Mouse (Mus musculus) embryonic facial prominence, embryonic 11.5 days (tissue): Measurements from ENCODE around the gene Hspa14. TPM values are rescaled to one million over a fixed set of nuclear protein-coding genes. Genes with fewer than 3 reads are reported as not detected.

Source experiments
- ATAC-seq: fragments of 200-750 bp; cut with Nextera tagmentation; replicated peaks from 2 replicates; pipeline ENCODE4 v1.8.0; 2017; ENCODE audit warnings: low read depth; ENCODE audit not compliant: insufficient number of reproducible peaks, low FRiP score, low TSS enrichment
- DNase-seq: peaks from one replicate; pipeline ENCODE4 v3.0.0-alpha.2; 2015; ENCODE audit warnings: low spot score
- H3K27ac ChIP-seq: fragments of 300-500 bp; sonication (generic); replicated peaks from 2 replicates; pipeline ENCODE4 v1.5.1; 2014; ENCODE audit warnings: mild to moderate bottlenecking, low read depth, low read length, control low read depth
- H3K27me3 ChIP-seq: fragments of 300-500 bp; sonication (generic); 2 replicates; pipeline ENCODE4 v1.6.1; 2014; ENCODE audit warnings: mild to moderate bottlenecking, low read length, moderate library complexity, mixed read lengths; ENCODE audit not compliant: control insufficient read depth, insufficient read depth
- H3K36me3 ChIP-seq: fragments of 300-500 bp; sonication (generic); replicated peaks from 2 replicates; pipeline ENCODE4 v1.6.1; 2014; ENCODE audit warnings: low read depth, mild to moderate bottlenecking, low read length, moderate library complexity, mixed read lengths; ENCODE audit not compliant: control insufficient read depth, insufficient read depth
- H3K4me1 ChIP-seq: fragments of 300-500 bp; sonication (generic); 2 replicates; pipeline ENCODE4 v1.6.1; 2014; ENCODE audit warnings: low read length, mixed read lengths; ENCODE audit not compliant: control insufficient read depth, insufficient read depth
- H3K4me2 ChIP-seq: fragments of 300-500 bp; sonication (generic); 2 replicates; pipeline ENCODE4 v1.6.1; 2014; ENCODE audit warnings: low read depth, mild to moderate bottlenecking, control low read depth, low read length, moderate library complexity
- H3K4me3 ChIP-seq: fragments of 300-500 bp; sonication (generic); 2 replicates; pipeline ENCODE4 v1.5.1; 2014; ENCODE audit warnings: low read depth, low read length, control low read depth
- H3K9ac ChIP-seq: fragments of 300-500 bp; sonication (generic); replicated peaks from 2 replicates; pipeline ENCODE4 v1.6.1; 2014; ENCODE audit warnings: mild to moderate bottlenecking, control low read depth, low read length
- H3K9me3 ChIP-seq: fragments of 300-500 bp; sonication (generic); replicated peaks from 2 replicates; pipeline ENCODE4 v1.6.1; 2016; ENCODE audit warnings: mild to moderate bottlenecking, low read length, inconsistent platforms, mixed read lengths; ENCODE audit not compliant: control insufficient read depth
- WGBS: fragments of 180-500 bp; shearing (Covaris S2); extraction: QIAGEN DNeasy Blood & Tissue Kit; methylation state at CpG from one replicate; pipeline ENCODE4 v1.1.7; 2014; 5-methylcytosine and 5-hydroxymethylcytosine counted together
- polyA plus RNA-seq: library from polyadenylated mRNA; unstranded; fragments of >200 nt; fragmentation: Nextera tagmentation; extraction: Ambion mirVana; gene quantifications from 2 replicates; pipeline ENCODE4 v1.2.1, GENCODE M21; 2014

Gene Hspa14
- polyA plus RNA-seq, 1 experiment from 2014 or later, result 125 TPM

DNA sequence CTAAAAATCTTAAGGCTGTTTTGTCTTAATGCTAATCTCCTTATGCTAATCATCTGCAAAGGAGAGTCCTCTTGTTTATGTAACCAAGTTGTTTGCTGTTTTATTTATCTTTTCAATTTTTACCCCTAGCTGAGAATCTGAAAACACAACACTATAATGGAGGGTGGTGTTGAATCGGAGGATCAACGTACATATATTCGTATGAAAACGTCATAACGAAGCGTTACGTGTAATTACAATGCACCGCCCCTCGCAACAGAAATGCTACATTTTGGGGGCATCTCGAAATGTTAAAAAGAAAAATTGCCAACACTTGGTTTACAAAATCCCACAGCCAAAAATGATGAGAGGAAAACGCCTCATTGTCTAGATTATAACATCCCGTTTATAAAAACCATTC, 38.7 kb downstream of the Hspa14 start:
- H3K4me3 ChIP-seq, result peak overlapping the region; percentile 71
- peak overlapping the region; percentile 78 for H3K9ac ChIP-seq
- peak overlapping the region; percentile 36 for H3K4me2 ChIP-seq
- DNase-seq (peak; percentile 58), ATAC-seq (no peak)
- no peaks in the 10 kb centered on the region for H3K9me3 ChIP-seq
- no peaks in the 10 kb centered on the region for H3K4me1 ChIP-seq
- peak overlapping the region; percentile 84 for H3K27ac ChIP-seq
- WGBS, result 1% methylated on average over 12 of the region's 12 CpGs
- no peaks in the 10 kb centered on the region for H3K27me3 ChIP-seq
- no peaks in the 10 kb centered on the region; the same call in 1 of the 2 replicates for H3K36me3 ChIP-seq

GRCm38 (mm10) chr2:3456590-3456989, 56.0 kb downstream of the Hspa14 start:
- Histone ChIP-seq H3K9me3 (no peaks in the 10 kb centered on the region), H3K36me3 (no peaks in the 10 kb centered on the region; the same call in none of the 2 replicates), H3K4me1 (no peaks in the 10 kb centered on the region), H3K27ac (no peak overlapping the region), H3K9ac (no peak overlapping the region), H3K4me2 (no peak overlapping the region), H3K27me3 (no peaks in the 10 kb centered on the region), H3K4me3 (no peak overlapping the region)
- ATAC-seq (no peak), DNase-seq (no peak)
- WGBS, result 78% methylated on average over 4 of the region's 4 CpGs

GRCm38 (mm10) chr2:3453096-3453495, 59.5 kb downstream of the Hspa14 start:
- Histone ChIP-seq H3K9me3 (no peaks in the 10 kb centered on the region), H3K4me2 (no peak overlapping the region), H3K36me3 (no peaks in the 10 kb centered on the region; the same call in none of the 2 replicates), H3K4me3 (no peak overlapping the region), H3K9ac (no peak overlapping the region), H3K27ac (no peak overlapping the region), H3K27me3 (no peaks in the 10 kb centered on the region), H3K4me1 (no peaks in the 10 kb centered on the region)
- no peak for ATAC-seq
- 87% methylated on average over 3 of the region's 3 CpGs for WGBS
- no peak for DNase-seq

DNA sequence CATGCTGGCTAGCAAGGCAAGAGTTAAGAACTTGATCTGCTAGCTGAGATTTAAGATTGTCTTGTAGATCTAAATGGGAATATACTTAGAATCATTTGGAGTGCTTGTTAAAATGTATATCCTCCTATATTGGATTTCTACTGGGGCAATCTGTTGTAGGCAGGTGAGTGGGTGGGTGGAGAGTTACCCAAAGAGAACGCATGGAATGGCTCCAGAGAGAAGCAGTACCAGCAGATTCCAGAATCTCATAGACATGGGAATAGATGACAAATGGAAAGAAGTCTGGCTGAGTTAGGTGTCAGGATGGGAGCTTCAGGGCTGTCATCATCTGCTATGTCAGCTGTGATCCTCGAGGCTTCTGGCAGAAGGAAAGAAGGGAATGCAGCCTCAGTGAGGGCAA, 63.2 kb downstream of the Hspa14 start:
- no peak overlapping the region for H3K27ac ChIP-seq
- ATAC-seq (no peak), DNase-seq (no peak)
- no peaks in the 10 kb centered on the region for H3K27me3 ChIP-seq
- no peak overlapping the region for H3K4me2 ChIP-seq
- 75% methylated on average over 2 of the region's 2 CpGs for WGBS
- H3K4me1 ChIP-seq, result no peaks in the 10 kb centered on the region
- no peaks in the 10 kb centered on the region for H3K9me3 ChIP-seq
- H3K9ac ChIP-seq, result no peak overlapping the region
- no peak overlapping the region for H3K4me3 ChIP-seq
- no peaks in the 10 kb centered on the region; the same call in 1 of the 2 replicates for H3K36me3 ChIP-seq

GRCm38 (mm10) chr2:3445984-3446383, 66.6 kb downstream of the Hspa14 start:
- no peak overlapping the region for H3K4me2 ChIP-seq
- H3K9me3 ChIP-seq, result no peaks in the 10 kb centered on the region
- no peak overlapping the region for H3K27ac ChIP-seq
- H3K4me3 ChIP-seq, result no peak overlapping the region
- H3K27me3 ChIP-seq, result no peaks in the 10 kb centered on the region
- H3K36me3 ChIP-seq, result no peaks in the 10 kb centered on the region; the same call in 1 of the 2 replicates
- ATAC-seq, result no peak
- H3K9ac ChIP-seq, result no peak overlapping the region
- WGBS, result 92% methylated on average over 4 of the region's 4 CpGs
- H3K4me1 ChIP-seq, result no peaks in the 10 kb centered on the region
- no peak for DNase-seq

DNA sequence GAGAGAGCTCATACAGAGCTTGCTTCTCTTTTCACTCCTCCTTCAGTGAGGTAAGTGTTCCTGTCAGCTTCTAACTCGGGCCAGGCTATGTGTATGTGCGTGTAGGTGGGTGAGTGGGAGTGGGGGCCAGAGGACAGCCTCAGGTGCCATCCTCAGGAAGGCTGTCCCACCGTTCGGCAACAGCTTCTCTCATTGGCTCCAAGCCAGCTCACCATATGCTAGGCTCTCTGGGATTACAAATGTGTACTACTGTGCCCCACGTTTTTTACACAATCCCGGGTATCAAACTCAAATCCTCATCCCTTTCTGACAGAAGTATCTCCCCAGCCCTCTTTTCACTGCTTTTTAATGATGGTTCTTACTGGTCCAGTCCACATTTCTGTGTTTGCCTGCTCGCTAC, 68.4 kb downstream of the Hspa14 start:
- Histone ChIP-seq H3K4me2 (no peak overlapping the region), H3K27me3 (no peaks in the 10 kb centered on the region), H3K9ac (no peak overlapping the region), H3K4me3 (no peak overlapping the region), H3K9me3 (no peaks in the 10 kb centered on the region), H3K36me3 (no peaks in the 10 kb centered on the region), H3K27ac (no peak overlapping the region), H3K4me1 (no peaks in the 10 kb centered on the region)
- no peak for DNase-seq
- WGBS, result 89% methylated on average over 7 of the region's 7 CpGs
- ATAC-seq, result no peak

Other genes with a start within 250 kb of the Hspa14 start
- 46.0 and 46.1 TPM in 2 replicates for gene Nmt2, start 228.6 kb downstream of the Hspa14 start, polyA plus RNA-seq
- gene Rpp38, start 180.2 kb downstream of the Hspa14 start, polyA plus RNA-seq, result 22.2 and 22.4 TPM in 2 replicates
- 0.43 and 0.74 TPM in 2 replicates for gene Acbd7, start 176.6 kb downstream of the Hspa14 start, polyA plus RNA-seq
- gene Olah, start 115.6 kb downstream of the Hspa14 start, polyA plus RNA-seq, result not detected in 2 replicates
- gene Meig1, start 90.2 kb downstream of the Hspa14 start, polyA plus RNA-seq, result not detected in 2 replicates
- gene Dclre1c, start 88.7 kb downstream of the Hspa14 start, polyA plus RNA-seq, result 5.8 and 5.9 TPM in 2 replicates
- 47.4 and 54.5 TPM in 2 replicates for gene Suv39h2, start 37.8 kb downstream of the Hspa14 start, polyA plus RNA-seq
- gene Gm45902, start within 50 bp of the Hspa14 start, polyA plus RNA-seq, result 7.1 and 8.8 TPM in 2 replicates
- gene Cdnf, start 216 bp upstream of the Hspa14 start, polyA plus RNA-seq, result 0.36 TPM in 1 of 2 replicates, not detected in the other
- gene Fam107b, start 57.7 kb upstream of the Hspa14 start, polyA plus RNA-seq, result 79.4 and 80.6 TPM in 2 replicates